Mouse (Mus musculus): ENCODE measurements around the gene Arrdc2. TPM values are rescaled to one million over a fixed set of nuclear protein-coding genes. Genes with fewer than 3 reads are reported as not detected.

Gene Arrdc2
- polyA plus RNA-seq, 1 experiment: 4.4 TPM

- Histone ChIP-seq H3K4me1 (ENCODE audit: control insufficient read depth, insufficient read depth, low read length) (no peaks in the 10 kb centered on the region), H3K4me3 (ENCODE audit: insufficient read depth, low read length) (no peak overlapping the region), H3K27ac (ENCODE audit: insufficient read depth, low read length) (no peak overlapping the region)
- TF ChIP-seq CTCF (IDR thresholded peaks at IDR 0.05; ENCODE audit: borderline replicate concordance, insufficient read depth, low read length): no peak
- TF ChIP-seq POLR2A (IDR thresholded peaks at IDR 0.05; ENCODE audit: low read depth, low read length): no peak
These were observed 13.2 kb upstream of the Arrdc2 start for GRCm38 (mm10) chr8:70852595-70853231.

- TF ChIP-seq POLR2A (IDR thresholded peaks at IDR 0.05; ENCODE audit: low read depth, low read length): no peak
- no peak for TF ChIP-seq CTCF (IDR thresholded peaks at IDR 0.05; ENCODE audit: borderline replicate concordance, insufficient read depth, low read length)
- no peaks in the 10 kb centered on the region for H3K4me1 ChIP-seq (ENCODE audit: control insufficient read depth, insufficient read depth, low read length)
- no peak overlapping the region for H3K27ac ChIP-seq (ENCODE audit: insufficient read depth, low read length)
- H3K4me3 ChIP-seq (ENCODE audit: insufficient read depth, low read length): no peak overlapping the region
These were observed 12.3 kb upstream of the Arrdc2 start for GRCm38 (mm10) chr8:70851837-70852236.

- Histone ChIP-seq H3K4me3 (ENCODE audit: insufficient read depth, low read length) (no peak overlapping the region), H3K27ac (ENCODE audit: insufficient read depth, low read length) (no peak overlapping the region), H3K4me1 (ENCODE audit: control insufficient read depth, insufficient read depth, low read length) (no peaks in the 10 kb centered on the region)
- TF ChIP-seq CTCF (IDR thresholded peaks at IDR 0.05; ENCODE audit: borderline replicate concordance, insufficient read depth, low read length) (no peak), POLR2A (IDR thresholded peaks at IDR 0.05; ENCODE audit: low read depth, low read length) (no peak)
These were observed 11.4 kb upstream of the Arrdc2 start for GRCm38 (mm10) chr8:70850947-70851346.

GRCm38 (mm10) chr8:70850132-70850845, 10.8 kb upstream of the Arrdc2 start:
- Histone ChIP-seq H3K27ac (ENCODE audit: insufficient read depth, low read length) (no peak overlapping the region), H3K4me1 (ENCODE audit: control insufficient read depth, insufficient read depth, low read length) (no peaks in the 10 kb centered on the region), H3K4me3 (ENCODE audit: insufficient read depth, low read length) (no peak overlapping the region)
- no peak for TF ChIP-seq POLR2A (IDR thresholded peaks at IDR 0.05; ENCODE audit: low read depth, low read length)
- no peak for TF ChIP-seq CTCF (IDR thresholded peaks at IDR 0.05; ENCODE audit: borderline replicate concordance, insufficient read depth, low read length)

GRCm38 (mm10) chr8:70849333-70849990, 9.9 kb upstream of the Arrdc2 start:
- TF ChIP-seq POLR2A (IDR thresholded peaks at IDR 0.05; ENCODE audit: low read depth, low read length): no peak
- Histone ChIP-seq H3K27ac (ENCODE audit: insufficient read depth, low read length) (no peak overlapping the region), H3K4me1 (ENCODE audit: control insufficient read depth, insufficient read depth, low read length) (no peaks in the 10 kb centered on the region), H3K4me3 (ENCODE audit: insufficient read depth, low read length) (no peak overlapping the region)

- H3K27ac ChIP-seq (ENCODE audit: insufficient read depth, low read length): no peak overlapping the region
- no peak for TF ChIP-seq CTCF (IDR thresholded peaks at IDR 0.05; ENCODE audit: borderline replicate concordance, insufficient read depth, low read length)
- TF ChIP-seq POLR2A (IDR thresholded peaks at IDR 0.05; ENCODE audit: low read depth, low read length): no peak
- no peak overlapping the region for H3K4me3 ChIP-seq (ENCODE audit: insufficient read depth, low read length)
- H3K4me1 ChIP-seq (ENCODE audit: control insufficient read depth, insufficient read depth, low read length): no peaks in the 10 kb centered on the region
These were observed 7.0 kb upstream of the Arrdc2 start for GRCm38 (mm10) chr8:70846371-70847154.

GRCm38 (mm10) chr8:70845108-70845507, 5.6 kb upstream of the Arrdc2 start:
- no peak overlapping the region for H3K27ac ChIP-seq (ENCODE audit: insufficient read depth, low read length)
- H3K4me1 ChIP-seq (ENCODE audit: control insufficient read depth, insufficient read depth, low read length): no peaks in the 10 kb centered on the region
- H3K4me3 ChIP-seq (ENCODE audit: insufficient read depth, low read length): no peak overlapping the region
- TF ChIP-seq POLR2A (IDR thresholded peaks at IDR 0.05; ENCODE audit: low read depth, low read length) (no peak), CTCF (IDR thresholded peaks at IDR 0.05; ENCODE audit: borderline replicate concordance, insufficient read depth, low read length) (no peak)

GRCm38 (mm10) chr8:70844523-70844922, 5.0 kb upstream of the Arrdc2 start:
- TF ChIP-seq POLR2A (IDR thresholded peaks at IDR 0.05; ENCODE audit: low read depth, low read length): no peak
- peak; percentile 81 for TF ChIP-seq CTCF (IDR thresholded peaks at IDR 0.05; ENCODE audit: borderline replicate concordance, insufficient read depth, low read length)
- Histone ChIP-seq H3K4me1 (ENCODE audit: control insufficient read depth, insufficient read depth, low read length) (no peaks in the 10 kb centered on the region), H3K4me3 (ENCODE audit: insufficient read depth, low read length) (no peak overlapping the region), H3K27ac (ENCODE audit: insufficient read depth, low read length) (no peak overlapping the region)

- H3K4me3 ChIP-seq (ENCODE audit: insufficient read depth, low read length): no peak overlapping the region
- no peaks in the 10 kb centered on the region for H3K4me1 ChIP-seq (ENCODE audit: control insufficient read depth, insufficient read depth, low read length)
- no peak overlapping the region for H3K27ac ChIP-seq (ENCODE audit: insufficient read depth, low read length)
- no peak for TF ChIP-seq POLR2A (IDR thresholded peaks at IDR 0.05; ENCODE audit: low read depth, low read length)
- TF ChIP-seq CTCF (IDR thresholded peaks at IDR 0.05; ENCODE audit: borderline replicate concordance, insufficient read depth, low read length): no peak
These were observed 4.4 kb upstream of the Arrdc2 start for GRCm38 (mm10) chr8:70843941-70844340.
